Mouse (Mus musculus) limb, embryonic 12.5 days (tissue): ENCODE data around the gene Naa16. TPM values are rescaled to one million over a fixed set of nuclear protein-coding genes. Genes with fewer than 3 reads are reported as not detected.

Experiments
- ATAC-seq: fragments of 200-750 bp; cut with Nextera tagmentation; 2 replicates; pipeline ENCODE4 v1.8.0; 2017; ENCODE audit warnings: low read depth, moderate TSS enrichment; ENCODE audit not compliant: insufficient number of reproducible peaks, insufficient read depth, low FRiP score, low TSS enrichment
- H3K27ac ChIP-seq: fragments of 300-500 bp; sonication (generic); 2 replicates; pipeline ENCODE4 v1.5.1; 2016; ENCODE audit warnings: mild to moderate bottlenecking, moderate library complexity
- H3K27me3 ChIP-seq: fragments of 300-500 bp; sonication (generic); 2 replicates; pipeline ENCODE4 v1.6.1; 2016; ENCODE audit warnings: mild to moderate bottlenecking, moderate library complexity
- H3K36me3 ChIP-seq: fragments of 300-500 bp; sonication (generic); 2 replicates; pipeline ENCODE4 v1.6.1; 2016; ENCODE audit warnings: mild to moderate bottlenecking, moderate library complexity
- H3K4me1 ChIP-seq: fragments of 300-500 bp; sonication (generic); replicated peaks from 2 replicates; pipeline ENCODE4 v1.6.1; 2016
- H3K4me2 ChIP-seq: fragments of 300-500 bp; sonication (generic); 2 replicates; pipeline ENCODE4 v1.6.1; 2016; ENCODE audit warnings: mild to moderate bottlenecking, moderate library complexity
- H3K4me3 ChIP-seq: fragments of 300-500 bp; sonication (generic); replicated peaks from 2 replicates; pipeline ENCODE4 v1.5.1; 2016; ENCODE audit warnings: mild to moderate bottlenecking
- H3K9ac ChIP-seq: fragments of 300-500 bp; sonication (generic); replicated peaks from 2 replicates; pipeline ENCODE4 v1.6.1; 2016; ENCODE audit warnings: mild to moderate bottlenecking, moderate library complexity
- H3K9me3 ChIP-seq: fragments of 300-500 bp; sonication (generic); 2 replicates; pipeline ENCODE4 v1.6.1; 2016; ENCODE audit warnings: mild to moderate bottlenecking, moderate library complexity
- WGBS: fragments of 180-500 bp; shearing (Covaris S2); methylation state at CpG from one replicate; pipeline ENCODE4 v1.1.7; 2016; 5-methylcytosine and 5-hydroxymethylcytosine counted together
- polyA plus RNA-seq: library from polyadenylated mRNA; unstranded; fragments of >200 nt; fragmentation: Nextera tagmentation; extraction: Ambion mirVana; gene quantifications from 2 replicates; pipeline ENCODE4 v1.2.1, GENCODE M21; 2016

Gene Naa16
- polyA plus RNA-seq, 1 experiment from 2014 or later = 60.0 TPM

- no peak for ATAC-seq
- no peaks in the 10 kb centered on the region for H3K27me3 ChIP-seq
- H3K4me2 ChIP-seq = no peak overlapping the region
- no peaks in the 10 kb centered on the region; the same call in 1 of the 2 replicates for H3K4me1 ChIP-seq
- no peak overlapping the region for H3K27ac ChIP-seq
- no peaks in the 10 kb centered on the region for H3K36me3 ChIP-seq
- H3K9me3 ChIP-seq = no peaks in the 10 kb centered on the region
- no peak overlapping the region for H3K9ac ChIP-seq
- H3K4me3 ChIP-seq = no peak overlapping the region
These were observed 4.0 kb upstream of the Naa16 start for GRCm38 (mm10) chr14:79394564-79394963.

- no peak overlapping the region for H3K9ac ChIP-seq
- no peaks in the 10 kb centered on the region for H3K36me3 ChIP-seq
- peak overlapping the region; percentile 12; the same call in 1 of the 2 replicates for H3K27ac ChIP-seq
- no peaks in the 10 kb centered on the region for H3K27me3 ChIP-seq
- no peaks in the 10 kb centered on the region for H3K9me3 ChIP-seq
- H3K4me2 ChIP-seq = no peak overlapping the region
- H3K4me3 ChIP-seq = no peak overlapping the region
- no peak for ATAC-seq
- H3K4me1 ChIP-seq = peaks cover 6% of the 10 kb centered on the region
- 45% methylated on average over 1 of the region's 1 CpGs for WGBS
These were observed 2.7 kb upstream of the Naa16 start for GRCm38 (mm10) chr14:79393289-79393688.

GRCm38 (mm10) chr14:79389438-79390264 is 927 bp downstream of the Naa16 start:
- Histone ChIP-seq H3K4me2 (peak overlapping the region; percentile 83), H3K4me1 (peaks cover 6% of the 10 kb centered on the region), H3K9me3 (no peaks in the 10 kb centered on the region), H3K4me3 (peak overlapping the region; percentile 84), H3K27ac (peak overlapping the region; percentile 99), H3K27me3 (no peaks in the 10 kb centered on the region), H3K36me3 (peaks cover 18% of the 10 kb centered on the region), H3K9ac (peak overlapping the region; percentile 90)
- WGBS = under 1% methylated on average over 16 of the region's 16 CpGs
- ATAC-seq = no peak

DNA sequence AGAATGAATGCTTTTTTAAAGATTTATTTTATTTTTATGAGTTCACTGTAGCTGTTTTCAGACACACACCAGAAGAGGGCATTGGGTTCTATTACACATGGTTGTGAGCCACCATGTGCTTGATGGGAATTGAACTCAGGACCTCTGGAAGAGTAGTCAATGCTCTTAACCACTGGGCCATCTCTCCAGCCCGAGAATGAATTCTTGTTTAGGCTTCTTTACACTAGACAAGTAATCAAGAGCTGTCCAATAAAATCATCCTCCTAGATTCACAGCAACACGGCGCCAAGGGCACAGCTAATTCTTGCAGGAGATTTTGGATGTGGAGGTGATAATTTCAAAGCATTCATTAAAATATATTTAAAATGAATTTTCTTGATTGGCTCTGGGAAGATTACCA is 2.3 kb downstream of the Naa16 start:
- H3K4me1 ChIP-seq = peaks cover 6% of the 10 kb centered on the region
- H3K4me2 ChIP-seq = peak overlapping the region; percentile 83; the same call in 1 of the 2 replicates
- H3K27ac ChIP-seq = no peak overlapping the region
- 95% methylated on average over 3 of the region's 3 CpGs for WGBS
- no peaks in the 10 kb centered on the region for H3K27me3 ChIP-seq
- no peak overlapping the region for H3K4me3 ChIP-seq
- H3K9me3 ChIP-seq = no peaks in the 10 kb centered on the region
- H3K9ac ChIP-seq = no peak overlapping the region
- H3K36me3 ChIP-seq = peaks cover 19% of the 10 kb centered on the region
- ATAC-seq = no peak

DNA sequence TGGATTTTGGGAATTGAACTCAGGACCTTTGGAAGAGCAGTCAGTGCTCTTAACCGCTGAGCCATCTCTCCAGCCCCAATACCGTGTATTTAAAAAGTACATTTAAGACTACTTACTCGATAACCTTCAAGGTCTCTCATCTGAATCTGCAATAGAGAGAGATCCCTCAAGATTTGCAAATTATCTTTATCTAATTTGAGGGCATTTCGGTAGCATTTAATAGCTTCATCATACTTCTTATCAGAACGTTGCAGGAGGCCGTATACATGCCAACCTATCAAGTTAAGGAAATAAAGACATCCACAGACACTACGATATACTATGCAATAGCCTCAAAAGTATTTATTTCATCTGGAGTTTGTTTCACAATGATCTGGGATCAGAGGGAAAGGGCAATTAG is 7.5 kb downstream of the Naa16 start:
- Histone ChIP-seq H3K4me2 (no peak overlapping the region), H3K4me3 (no peak overlapping the region), H3K36me3 (peaks cover 54% of the 10 kb centered on the region), H3K27ac (no peak overlapping the region), H3K4me1 (no peaks in the 10 kb centered on the region), H3K27me3 (no peaks in the 10 kb centered on the region), H3K9me3 (no peaks in the 10 kb centered on the region), H3K9ac (no peak overlapping the region)
- 96% methylated on average over 7 of the region's 7 CpGs for WGBS
- ATAC-seq = no peak

DNA sequence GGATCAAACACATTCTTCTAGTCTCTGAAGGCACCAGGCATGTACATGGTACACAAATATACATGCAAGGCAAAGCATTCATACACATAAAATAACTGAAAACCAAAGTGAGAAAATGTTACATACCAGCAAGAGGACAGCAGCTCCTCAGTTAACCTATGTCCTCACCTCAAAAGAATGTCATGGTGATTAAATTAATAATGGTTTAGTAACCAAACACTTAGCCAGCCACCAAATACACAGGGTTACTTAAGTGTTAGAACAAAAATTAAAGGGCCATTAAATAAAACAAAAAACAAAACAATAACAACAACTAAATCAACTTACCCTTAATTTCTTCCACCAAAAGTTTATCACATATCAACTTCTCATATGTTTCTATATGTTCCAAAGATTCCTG is 13.5 kb downstream of the Naa16 start:
- ATAC-seq = no peak
- H3K9me3 ChIP-seq = no peaks in the 10 kb centered on the region

DNA sequence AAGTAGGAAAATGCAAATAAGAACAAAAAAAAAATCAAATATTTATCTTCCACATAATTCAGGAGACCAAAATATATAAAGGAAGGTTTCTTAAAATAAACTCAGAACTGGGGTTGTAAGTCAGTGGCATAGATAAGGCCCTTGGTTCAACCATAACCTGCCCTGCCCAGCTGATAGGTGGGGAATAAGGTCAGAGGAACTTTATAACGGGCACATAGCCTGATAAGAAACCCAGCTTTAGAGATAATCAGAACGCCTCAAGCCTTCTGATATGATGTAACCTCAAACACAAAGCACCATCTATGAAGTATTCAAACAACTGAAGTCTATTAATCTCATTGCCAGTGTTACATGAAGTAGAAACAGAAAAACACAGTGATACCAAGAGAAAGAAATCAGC is 32.5 kb downstream of the Naa16 start:
- Histone ChIP-seq H3K4me3 (no peak overlapping the region), H3K9me3 (no peaks in the 10 kb centered on the region), H3K9ac (no peak overlapping the region), H3K4me1 (no peaks in the 10 kb centered on the region), H3K4me2 (no peak overlapping the region), H3K27me3 (no peaks in the 10 kb centered on the region), H3K36me3 (peaks cover 69% of the 10 kb centered on the region), H3K27ac (no peak overlapping the region)
- 88% methylated on average over 2 of the region's 2 CpGs for WGBS
- ATAC-seq = no peak

More for the DNA sequence above, 13.5 kb downstream of the Naa16 start:
- Histone ChIP-seq H3K9ac (no peak overlapping the region), H3K27ac (no peak overlapping the region), H3K4me2 (no peak overlapping the region), H3K4me1 (no peaks in the 10 kb centered on the region), H3K27me3 (no peaks in the 10 kb centered on the region), H3K36me3 (peaks cover 43% of the 10 kb centered on the region), H3K4me3 (no peak overlapping the region)

DNA sequence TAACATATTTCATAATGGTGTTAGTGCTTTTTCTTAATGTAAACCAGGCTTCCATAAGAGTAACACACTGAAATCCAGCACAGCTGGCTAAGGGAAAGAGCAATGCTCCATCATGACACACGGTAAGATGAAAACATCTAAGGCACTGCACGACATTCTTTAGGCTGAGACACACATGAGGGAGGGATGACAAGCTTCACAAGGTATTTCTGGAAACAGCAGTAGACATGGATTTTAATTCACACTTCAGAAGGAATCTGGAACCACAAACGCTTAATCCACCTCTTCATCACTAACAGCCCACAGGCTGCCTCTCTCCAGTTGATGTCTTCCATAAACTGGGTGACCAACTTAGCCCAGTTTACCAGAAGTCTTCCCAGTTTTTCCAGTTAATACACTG is 44.2 kb downstream of the Naa16 start:
- Histone ChIP-seq H3K27me3 (no peaks in the 10 kb centered on the region), H3K9ac (no peak overlapping the region), H3K4me1 (no peaks in the 10 kb centered on the region), H3K4me2 (no peak overlapping the region), H3K4me3 (no peak overlapping the region), H3K36me3 (peaks cover 70% of the 10 kb centered on the region), H3K27ac (no peak overlapping the region), H3K9me3 (no peaks in the 10 kb centered on the region)
- WGBS = 76% methylated on average over 3 of the region's 3 CpGs
- ATAC-seq = no peak

DNA sequence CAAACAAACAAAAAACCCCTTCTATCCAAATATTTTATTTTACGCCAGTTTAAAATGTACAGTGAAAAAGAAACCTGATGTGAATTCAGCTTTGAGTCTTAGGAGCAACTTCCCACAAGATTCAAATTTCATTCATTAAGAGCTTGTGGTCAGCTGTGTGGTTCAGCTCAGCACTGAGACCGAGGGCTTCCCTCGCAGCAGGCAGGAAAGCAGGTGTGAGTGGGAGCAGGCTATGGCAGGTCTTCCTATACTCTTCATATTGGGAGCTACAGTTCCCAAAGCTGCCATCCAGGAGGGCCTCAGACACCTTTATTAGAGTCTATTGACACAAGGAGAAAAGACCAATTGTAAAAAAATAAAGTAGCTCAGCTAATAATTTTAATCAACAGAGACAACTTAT is 55.0 kb downstream of the Naa16 start:
- no peak overlapping the region for H3K4me2 ChIP-seq
- no peak for ATAC-seq
- WGBS = 86% methylated on average over 3 of the region's 3 CpGs
- no peaks in the 10 kb centered on the region for H3K9me3 ChIP-seq
- H3K27me3 ChIP-seq = no peaks in the 10 kb centered on the region
- no peak overlapping the region for H3K27ac ChIP-seq
- no peak overlapping the region for H3K4me3 ChIP-seq
- H3K4me1 ChIP-seq = peaks cover 11% of the 10 kb centered on the region
- H3K36me3 ChIP-seq = peaks cover 65% of the 10 kb centered on the region
- no peak overlapping the region for H3K9ac ChIP-seq

GRCm38 (mm10) chr14:79331936-79332335 is 58.6 kb downstream of the Naa16 start:
- Histone ChIP-seq H3K4me3 (no peak overlapping the region), H3K9me3 (no peaks in the 10 kb centered on the region), H3K9ac (no peak overlapping the region), H3K4me1 (peaks cover 11% of the 10 kb centered on the region), H3K4me2 (no peak overlapping the region), H3K36me3 (peaks cover 39% of the 10 kb centered on the region), H3K27me3 (no peaks in the 10 kb centered on the region), H3K27ac (peak overlapping the region; percentile 25; the same call in 1 of the 2 replicates)
- WGBS = 71% methylated on average over 7 of the region's 7 CpGs
- no peak for ATAC-seq

GRCm38 (mm10) chr14:79330944-79331561 is 59.5 kb downstream of the Naa16 start:
- peaks cover 30% of the 10 kb centered on the region for H3K36me3 ChIP-seq
- H3K27ac ChIP-seq = peak overlapping the region; percentile 45; the same call in 1 of the 2 replicates
- H3K4me1 ChIP-seq = peaks cover 11% of the 10 kb centered on the region
- H3K9ac ChIP-seq = no peak overlapping the region
- no peak for ATAC-seq
- no peaks in the 10 kb centered on the region for H3K9me3 ChIP-seq
- H3K4me3 ChIP-seq = no peak overlapping the region
- peak overlapping the region; percentile 36 for H3K4me2 ChIP-seq
- H3K27me3 ChIP-seq = no peaks in the 10 kb centered on the region
- WGBS = 65% methylated on average over 16 of the region's 16 CpGs
